Mouse (Mus musculus): Measurements from ENCODE around the gene Kdf1. TPM values are rescaled to one million over a fixed set of nuclear protein-coding genes. Genes with fewer than 3 reads are reported as not detected.
"Not testable (repeated sequence)": the region's sequence is repeated elsewhere in the genome, so short reads cannot be mapped to it uniquely, and the experiment has no call there.

The Kdf1 gene
- polyA plus RNA-seq, 1 experiment, result not detected

GRCm38 (mm10) chr4:133511050-133511449 lies 7.7 kb upstream of the Kdf1 start:
- Histone ChIP-seq H3K4me1 (ENCODE audit: control insufficient read depth, insufficient read depth, insufficient read length, low read length) (no peaks in the 10 kb centered on the region), H3K27ac (replicated peaks; ENCODE audit: low read depth, low read length) (no peak overlapping the region), H3K4me3 (ENCODE audit: insufficient read depth, low read depth, low read length) (no peak overlapping the region)

GRCm38 (mm10) chr4:133512511-133512910 lies 6.3 kb upstream of the Kdf1 start:
- H3K4me3 ChIP-seq (ENCODE audit: insufficient read depth, low read depth, low read length); H3K4me1 ChIP-seq (ENCODE audit: control insufficient read depth, insufficient read depth, insufficient read length, low read length); H3K27ac ChIP-seq (replicated peaks; ENCODE audit: low read depth, low read length): not testable (repeated sequence)

GRCm38 (mm10) chr4:133512972-133513371 lies 5.8 kb upstream of the Kdf1 start:
- Histone ChIP-seq H3K4me3 (ENCODE audit: insufficient read depth, low read depth, low read length) (no peak overlapping the region), H3K27ac (replicated peaks; ENCODE audit: low read depth, low read length) (no peak overlapping the region), H3K4me1 (ENCODE audit: control insufficient read depth, insufficient read depth, insufficient read length, low read length) (no peaks in the 10 kb centered on the region)

- H3K4me3 ChIP-seq (ENCODE audit: insufficient read depth, low read depth, low read length), result peak overlapping the region; percentile 12; the same call in 1 of the 2 replicates
- H3K4me1 ChIP-seq (ENCODE audit: control insufficient read depth, insufficient read depth, insufficient read length, low read length), result no peaks in the 10 kb centered on the region
- H3K27ac ChIP-seq (replicated peaks; ENCODE audit: low read depth, low read length), result no peak overlapping the region
Measured at GRCm38 (mm10) chr4:133519369-133519665, 554 bp downstream of the Kdf1 start.

- Histone ChIP-seq H3K4me1 (ENCODE audit: control insufficient read depth, insufficient read depth, insufficient read length, low read length) (no peaks in the 10 kb centered on the region), H3K4me3 (ENCODE audit: insufficient read depth, low read depth, low read length) (no peak overlapping the region), H3K27ac (replicated peaks; ENCODE audit: low read depth, low read length) (no peak overlapping the region)
Measured at GRCm38 (mm10) chr4:133521502-133521901, 2.7 kb downstream of the Kdf1 start.

GRCm38 (mm10) chr4:133527788-133528187 lies 9.0 kb downstream of the Kdf1 start:
- Histone ChIP-seq H3K27ac (replicated peaks; ENCODE audit: low read depth, low read length) (no peak overlapping the region), H3K4me3 (ENCODE audit: insufficient read depth, low read depth, low read length) (no peak overlapping the region), H3K4me1 (ENCODE audit: control insufficient read depth, insufficient read depth, insufficient read length, low read length) (no peaks in the 10 kb centered on the region)

- no peaks in the 10 kb centered on the region for H3K4me1 ChIP-seq (ENCODE audit: control insufficient read depth, insufficient read depth, insufficient read length, low read length)
- no peak overlapping the region for H3K27ac ChIP-seq (replicated peaks; ENCODE audit: low read depth, low read length)
- H3K4me3 ChIP-seq (ENCODE audit: insufficient read depth, low read depth, low read length), result no peak overlapping the region
Measured at GRCm38 (mm10) chr4:133532777-133533176, 14.0 kb downstream of the Kdf1 start.

GRCm38 (mm10) chr4:133536081-133536480 lies 17.3 kb downstream of the Kdf1 start:
- H3K4me3 ChIP-seq (ENCODE audit: insufficient read depth, low read depth, low read length), result no peak overlapping the region
- no peak overlapping the region for H3K27ac ChIP-seq (replicated peaks; ENCODE audit: low read depth, low read length)
- no peaks in the 10 kb centered on the region for H3K4me1 ChIP-seq (ENCODE audit: control insufficient read depth, insufficient read depth, insufficient read length, low read length)

- no peaks in the 10 kb centered on the region for H3K4me1 ChIP-seq (ENCODE audit: control insufficient read depth, insufficient read depth, insufficient read length, low read length)
- no peak overlapping the region for H3K4me3 ChIP-seq (ENCODE audit: insufficient read depth, low read depth, low read length)
- no peak overlapping the region for H3K27ac ChIP-seq (replicated peaks; ENCODE audit: low read depth, low read length)
Measured at GRCm38 (mm10) chr4:133536652-133537051, 17.9 kb downstream of the Kdf1 start.

GRCm38 (mm10) chr4:133545272-133546231 lies 26.8 kb downstream of the Kdf1 start, which contains the start of gene Nudc:
TSS of gene Nudc (minus strand) at chr4:133545996.
- H3K27ac ChIP-seq (replicated peaks; ENCODE audit: low read depth, low read length), result no peak within 1 kb of the TSS
- H3K4me1 ChIP-seq (ENCODE audit: control insufficient read depth, insufficient read depth, insufficient read length, low read length), result peaks cover 3% of the 10 kb centered on the region; the same call in 1 of the 2 replicates
- peak within 1 kb of the TSS; percentile 90 for H3K4me3 ChIP-seq (ENCODE audit: insufficient read depth, low read depth, low read length)

GRCm38 (mm10) chr4:133552029-133552428 lies 33.3 kb downstream of the Kdf1 start:
- no peak overlapping the region for H3K27ac ChIP-seq (replicated peaks; ENCODE audit: low read depth, low read length)
- no peak overlapping the region for H3K4me3 ChIP-seq (ENCODE audit: insufficient read depth, low read depth, low read length)
- no peaks in the 10 kb centered on the region for H3K4me1 ChIP-seq (ENCODE audit: control insufficient read depth, insufficient read depth, insufficient read length, low read length)

GRCm38 (mm10) chr4:133552768-133553447 lies 34.1 kb downstream of the Kdf1 start, which contains the start of gene Nr0b2:
TSS of gene Nr0b2 (plus strand) at chr4:133553376.
- H3K27ac ChIP-seq (replicated peaks; ENCODE audit: low read depth, low read length), result no peak within 1 kb of the TSS
- H3K4me1 ChIP-seq (ENCODE audit: control insufficient read depth, insufficient read depth, insufficient read length, low read length), result no peaks in the 10 kb centered on the region
- H3K4me3 ChIP-seq (ENCODE audit: insufficient read depth, low read depth, low read length), result no peak within 1 kb of the TSS

GRCm38 (mm10) chr4:133553448-133554330 lies 34.9 kb downstream of the Kdf1 start:
- no peak overlapping the region for H3K27ac ChIP-seq (replicated peaks; ENCODE audit: low read depth, low read length)

GRCm38 (mm10) chr4:133557041-133557717 lies 38.4 kb downstream of the Kdf1 start:
- no peak overlapping the region for H3K27ac ChIP-seq (replicated peaks; ENCODE audit: low read depth, low read length)
- H3K4me3 ChIP-seq (ENCODE audit: insufficient read depth, low read depth, low read length), result no peak overlapping the region
- H3K4me1 ChIP-seq (ENCODE audit: control insufficient read depth, insufficient read depth, insufficient read length, low read length), result no peaks in the 10 kb centered on the region

More at GRCm38 (mm10) chr4:133553448-133554330, 34.9 kb downstream of the Kdf1 start:
- Histone ChIP-seq H3K4me3 (ENCODE audit: insufficient read depth, low read depth, low read length) (no peak overlapping the region), H3K4me1 (ENCODE audit: control insufficient read depth, insufficient read depth, insufficient read length, low read length) (no peaks in the 10 kb centered on the region)
